Mouse (Mus musculus): Measurements from ENCODE around the gene Naa38.

The Naa38 gene

DNA sequence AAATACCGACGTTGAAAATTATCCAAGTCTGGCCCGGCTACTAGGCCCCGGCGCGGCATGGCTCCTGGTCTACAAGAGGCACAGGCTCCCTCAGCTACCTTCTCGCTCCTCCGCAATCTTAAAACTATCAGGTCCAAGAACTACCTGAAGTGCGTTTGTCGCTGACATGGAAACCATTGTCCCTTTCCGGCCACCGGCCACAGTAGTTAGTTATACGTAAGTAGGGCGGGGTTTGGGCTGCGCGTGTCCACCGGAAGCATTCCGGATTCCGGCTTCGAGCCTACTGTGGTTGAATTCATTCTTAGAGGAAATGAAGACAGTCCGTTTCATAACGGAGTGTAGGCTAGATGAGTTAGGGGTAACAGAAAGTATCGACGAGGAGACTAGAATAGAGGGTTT, at the start of gene Naa38, which contains the start of gene Cyb5d1:
Gene Naa38 (plus strand): TSS at position 253 of the 399 bp plus-strand sequence.
Gene Cyb5d1 (minus strand): TSS at position 397 of the 399 bp plus-strand sequence.
- DNase-seq: peak; percentile 94

DNA sequence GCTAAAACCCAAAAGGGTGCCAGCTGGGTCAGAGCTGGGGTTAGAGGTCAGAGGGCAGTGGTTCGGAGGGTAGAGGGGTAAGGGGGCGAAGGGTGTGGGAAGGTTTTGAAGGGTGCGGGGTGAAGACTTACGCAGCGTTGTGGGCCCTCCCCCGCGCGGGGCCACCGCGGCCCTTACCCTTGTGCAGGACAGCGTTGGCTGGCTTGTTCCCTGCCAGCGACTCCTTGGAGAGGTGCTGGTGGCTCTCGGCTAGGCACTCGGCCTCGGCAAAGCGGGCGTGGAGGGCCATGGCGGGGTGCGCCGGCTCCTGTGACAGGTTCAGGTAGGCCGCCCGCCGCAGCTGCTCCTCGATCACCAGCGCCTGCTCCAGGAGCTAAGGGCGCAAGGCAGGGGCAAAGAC, 48.8 kb upstream of the Naa38 start:
- DNase-seq: no peak

DNA sequence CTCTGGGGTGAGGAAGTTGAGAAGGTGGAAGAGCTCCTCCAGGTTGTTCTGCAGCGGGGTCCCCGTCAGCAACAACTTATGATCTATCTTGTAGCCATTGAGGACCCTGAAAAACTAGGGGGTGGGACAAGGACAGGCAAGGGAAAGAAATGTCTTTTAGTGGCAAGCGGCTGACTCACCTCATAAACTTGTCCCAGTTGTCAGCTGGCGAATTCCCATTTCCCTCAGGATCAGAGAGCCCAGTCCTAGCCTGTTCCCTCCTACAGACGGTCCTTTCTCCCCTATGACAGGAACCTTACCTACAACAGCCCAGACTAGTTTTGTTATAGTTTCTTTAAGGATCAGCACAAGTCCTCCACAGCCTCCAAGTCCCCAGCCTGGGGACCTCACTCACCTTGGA, 38.7 kb upstream of the Naa38 start:
- DNase-seq: no peak

DNA sequence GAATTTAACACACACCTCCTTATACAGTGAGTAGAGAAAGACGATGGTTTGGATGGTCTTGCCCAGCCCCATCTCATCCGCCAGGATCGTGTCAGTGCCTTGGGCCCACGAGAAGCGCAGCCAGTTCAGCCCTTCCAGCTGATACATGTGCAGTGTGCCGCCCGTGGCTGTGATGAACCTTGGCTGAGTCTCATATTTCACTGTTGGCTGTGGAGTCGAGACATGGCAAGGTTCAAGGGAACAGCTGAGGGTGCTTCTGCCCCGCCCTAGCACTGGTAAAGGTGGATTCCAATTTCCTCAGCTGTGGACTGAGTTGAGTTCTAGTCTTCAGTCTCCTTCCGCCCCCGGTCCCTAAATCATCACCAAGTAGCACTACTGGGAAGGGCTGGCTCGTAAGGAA, 37.6 kb upstream of the Naa38 start:
- no peak for DNase-seq

DNA sequence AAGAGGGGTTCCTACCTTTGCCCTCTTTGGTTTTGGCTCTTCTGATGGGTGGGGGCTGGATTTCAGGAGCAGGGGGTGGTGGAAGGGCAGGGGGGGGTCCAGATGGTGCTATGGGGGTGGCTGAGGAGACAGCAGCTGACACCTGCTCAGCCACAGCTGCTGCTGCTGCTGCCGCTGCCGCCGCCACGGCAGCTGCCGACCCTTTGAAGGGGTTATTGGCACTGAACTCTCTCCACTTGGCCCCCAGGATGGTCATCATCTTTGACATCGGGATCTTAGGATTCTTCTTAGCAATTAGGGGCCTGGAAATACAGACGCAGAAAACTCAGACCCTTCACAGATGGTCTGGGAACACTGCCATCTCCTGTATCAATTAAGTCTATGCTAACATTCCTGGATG, 33.3 kb upstream of the Naa38 start:
- DNase-seq: no peak

DNA sequence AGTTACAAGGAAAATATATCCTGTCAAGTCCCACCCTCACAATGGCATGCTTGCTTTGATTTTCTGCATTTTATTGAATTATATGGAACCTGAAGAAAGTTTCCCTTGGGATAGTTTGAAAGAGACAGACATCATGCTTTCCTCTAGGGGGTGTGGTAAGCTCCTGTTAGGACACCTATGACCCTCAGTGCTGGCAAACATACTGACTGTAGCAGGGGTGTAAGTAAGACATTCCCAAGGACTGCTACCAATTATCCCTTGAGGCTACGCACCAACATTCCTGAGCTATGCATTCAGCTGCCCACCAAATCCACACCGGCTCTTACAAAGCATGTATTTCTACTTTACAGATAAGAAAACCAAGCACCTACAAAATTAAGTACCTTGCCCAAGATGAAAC, 32.8 kb upstream of the Naa38 start:
- DNase-seq: no peak

DNA sequence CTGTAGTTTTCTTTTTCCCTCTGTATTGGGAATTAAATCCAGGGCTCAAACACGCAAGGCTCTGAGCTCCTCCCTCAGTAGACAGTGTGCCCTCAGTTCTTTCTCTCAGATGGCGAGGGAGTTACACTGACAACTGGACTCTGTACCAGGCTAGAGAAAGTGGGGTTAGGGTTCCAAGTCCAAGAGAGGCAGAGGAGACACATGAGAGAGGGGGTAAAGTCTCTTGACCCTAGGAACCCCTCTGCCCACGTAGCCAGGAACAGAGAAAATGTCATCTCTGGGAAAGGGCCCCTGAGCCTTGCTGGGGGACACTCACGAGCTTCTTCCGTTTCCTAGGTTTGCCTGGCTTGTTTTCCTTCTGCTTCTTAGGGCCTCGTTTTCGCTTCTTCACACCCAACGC, 30.9 kb upstream of the Naa38 start:
- peak; percentile 43 for DNase-seq

DNA sequence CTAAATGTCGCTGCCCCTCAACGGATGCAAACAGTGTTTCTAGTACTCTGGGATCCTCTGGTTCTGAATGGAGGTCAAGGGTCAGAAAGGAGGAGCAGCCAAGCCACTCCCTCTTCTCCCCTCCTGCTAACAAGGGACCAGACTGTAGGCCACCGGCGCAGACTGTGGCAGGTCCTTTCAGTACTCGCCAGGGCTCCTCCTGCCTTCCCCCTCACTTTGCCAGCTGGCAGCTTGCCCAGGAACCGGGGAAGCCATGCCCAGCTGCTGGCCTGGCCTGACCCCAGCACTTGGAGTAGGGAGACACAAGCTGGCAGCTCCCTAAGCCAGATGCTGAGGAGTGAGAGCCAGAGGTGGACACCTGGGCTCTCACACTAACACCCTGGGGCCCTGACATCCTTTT, 30.4 kb upstream of the Naa38 start:
- DNase-seq: peak; percentile 97

DNA sequence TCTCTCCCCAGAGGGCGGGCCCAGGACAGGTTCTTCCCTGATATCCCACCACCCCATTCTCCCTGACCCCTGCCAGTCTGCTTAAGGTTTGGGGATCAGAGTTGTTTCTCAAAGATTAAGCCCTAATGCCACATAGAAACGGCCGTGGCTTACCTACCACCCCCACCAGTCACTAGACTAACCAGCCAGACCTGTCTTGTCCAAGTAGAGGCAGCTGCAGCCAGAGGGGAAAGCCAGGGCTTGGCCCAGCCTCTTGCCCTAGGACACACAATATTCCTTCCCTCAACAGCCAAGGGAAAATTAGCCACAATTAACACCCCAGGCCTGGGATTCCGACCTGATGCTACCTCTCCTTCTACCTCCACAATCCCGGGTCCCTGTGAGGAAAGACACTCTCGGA, 29.6 kb upstream of the Naa38 start:
- no peak for DNase-seq

DNA sequence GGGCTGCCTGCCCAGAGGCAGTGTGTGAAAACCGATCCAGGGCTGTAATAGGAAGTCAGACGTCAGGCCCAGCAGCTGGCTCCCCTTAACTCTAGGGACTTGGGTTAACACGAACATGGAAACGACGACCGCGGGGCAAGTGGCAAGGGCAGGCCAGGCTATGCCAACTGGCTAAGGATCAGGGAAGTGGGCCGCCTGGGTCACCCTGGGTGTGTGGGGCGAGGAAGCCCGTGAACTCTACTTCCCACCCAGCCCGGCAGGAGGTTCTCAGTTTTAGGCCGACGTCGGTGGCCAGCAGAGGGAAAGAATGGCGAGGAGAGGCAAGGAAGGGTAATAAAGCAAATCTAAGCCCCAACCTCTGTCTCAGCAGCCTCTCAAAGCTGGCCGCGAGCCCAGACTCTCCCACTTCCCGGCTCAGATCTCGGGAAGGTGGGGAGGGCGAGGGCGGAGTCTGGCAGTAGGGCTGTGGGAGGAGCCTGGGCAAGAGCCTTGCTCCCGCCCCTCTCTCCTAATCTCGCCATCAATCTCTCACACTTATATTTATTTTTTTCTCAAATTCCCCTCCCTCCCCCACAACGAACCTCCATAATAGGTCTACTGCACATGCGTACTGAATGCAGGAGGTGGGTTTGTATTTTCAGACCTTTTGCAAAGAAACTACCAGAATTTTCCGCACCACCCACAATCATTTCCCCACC, 29.0 kb upstream of the Naa38 start:
- peak; percentile 100 for DNase-seq

DNA sequence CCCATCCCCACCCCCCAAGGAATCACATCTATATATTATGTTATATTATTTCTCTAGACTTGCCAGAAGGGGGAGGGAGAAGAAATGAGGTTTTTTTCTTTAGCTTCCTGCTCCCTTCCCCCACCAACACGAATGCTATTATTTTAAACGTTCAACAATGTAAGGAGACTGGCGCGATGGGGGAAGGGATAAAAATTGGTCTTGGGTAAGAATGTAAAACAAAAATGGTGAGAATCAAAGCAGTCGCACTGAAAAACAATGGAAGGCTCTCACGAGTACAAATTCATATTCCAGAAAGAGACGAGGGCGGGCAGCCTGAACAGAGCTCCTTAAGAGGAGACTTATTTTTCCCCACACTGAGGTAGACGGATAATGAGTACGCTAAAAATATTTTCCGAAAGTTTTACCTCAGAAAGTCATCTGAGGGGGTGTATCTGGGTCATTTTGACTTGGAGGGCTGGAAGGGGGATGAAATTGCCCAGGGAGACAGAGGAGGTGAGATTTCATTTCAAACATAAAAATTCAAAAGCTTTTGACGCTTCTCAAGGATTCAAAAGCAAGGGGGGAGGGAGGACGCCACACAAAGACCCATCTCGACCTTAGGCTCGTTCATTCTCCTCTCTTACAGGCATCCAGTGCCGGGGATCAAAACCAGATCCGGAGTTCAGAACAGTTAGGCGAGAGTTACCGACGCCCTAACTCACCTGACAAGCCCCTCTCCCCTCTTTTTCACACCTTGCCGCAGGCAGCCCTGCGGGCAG, 28.3 kb upstream of the Naa38 start:
- DNase-seq: peak; percentile 49

DNA sequence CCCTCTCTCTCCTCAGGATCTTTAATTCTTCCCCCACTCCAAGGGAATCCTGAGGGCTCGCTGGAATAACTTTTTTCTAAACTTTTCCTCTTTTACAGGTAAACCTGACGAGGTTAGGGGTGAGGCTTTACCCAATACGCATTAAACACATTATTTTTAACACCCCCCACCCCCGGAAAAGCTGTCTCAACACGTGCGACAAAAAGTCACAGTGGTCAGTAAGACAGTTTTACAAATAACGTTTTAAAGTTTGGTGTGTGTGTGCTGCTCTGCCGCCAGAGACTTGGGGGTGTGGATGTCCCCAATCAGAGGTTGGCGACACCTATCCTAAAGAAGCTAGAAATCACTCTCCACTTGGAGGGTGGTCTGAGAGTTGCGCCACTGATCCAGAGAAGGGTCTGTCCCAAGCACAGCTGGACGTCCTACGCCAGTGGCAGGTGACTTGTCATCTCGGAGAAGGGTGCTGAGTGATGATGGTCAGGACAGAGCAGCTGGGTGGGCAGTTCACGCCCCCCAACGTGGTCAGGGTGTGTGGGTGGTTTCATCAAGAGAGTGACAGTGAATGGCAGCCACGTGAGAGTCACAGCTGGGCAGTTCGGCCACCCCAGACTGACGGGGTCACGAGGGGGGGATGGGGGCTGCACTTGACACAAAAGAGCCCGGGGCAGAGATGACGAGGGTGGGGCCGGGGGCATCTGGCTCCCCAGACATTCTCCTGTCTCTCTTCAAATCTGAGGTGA, 27.5 kb upstream of the Naa38 start:
- no peak for DNase-seq

DNA sequence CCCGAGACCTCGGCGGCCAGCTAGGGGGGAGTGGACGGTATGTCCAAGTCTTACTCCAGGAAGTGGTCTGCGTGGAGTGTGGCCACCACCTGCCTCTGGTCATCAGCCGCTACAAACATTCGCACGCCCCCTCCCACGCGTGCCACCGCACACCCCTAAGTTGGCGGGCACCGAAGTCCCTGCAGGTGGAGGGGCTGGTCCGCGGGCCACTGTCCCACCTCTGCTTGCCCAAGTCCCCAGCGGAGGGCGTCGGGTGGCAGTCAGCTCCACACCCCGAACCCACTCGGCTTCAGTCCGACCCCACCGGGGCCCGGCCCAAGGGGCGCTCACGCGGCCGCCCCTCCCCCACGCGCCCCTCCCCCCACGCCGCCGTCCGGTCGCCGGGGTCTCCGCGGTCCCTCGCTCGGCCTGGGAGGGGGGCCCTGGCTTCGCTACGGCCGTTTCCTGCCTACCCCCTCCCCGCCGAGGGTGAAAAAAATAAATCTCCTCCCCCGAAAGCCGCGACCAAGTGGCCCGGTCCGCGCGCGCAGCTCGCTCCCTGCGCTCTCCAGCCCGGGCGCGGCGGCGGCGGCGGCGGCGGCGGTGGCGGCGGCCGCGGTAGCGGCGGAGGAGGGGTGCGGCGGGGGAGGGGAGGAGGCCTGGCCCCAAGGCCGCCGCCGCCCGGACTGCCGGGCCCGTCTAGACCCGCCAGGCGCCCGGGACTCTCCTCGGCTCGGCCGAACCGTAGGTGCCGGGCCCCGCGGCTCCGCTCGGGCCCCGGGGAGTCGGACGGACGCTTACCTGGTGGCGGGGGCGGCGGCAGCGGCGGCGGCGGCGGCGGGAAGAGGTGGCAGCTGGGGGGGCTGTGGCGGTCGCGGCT, 26.7 kb upstream of the Naa38 start:
- peak; percentile 80 for DNase-seq

DNA sequence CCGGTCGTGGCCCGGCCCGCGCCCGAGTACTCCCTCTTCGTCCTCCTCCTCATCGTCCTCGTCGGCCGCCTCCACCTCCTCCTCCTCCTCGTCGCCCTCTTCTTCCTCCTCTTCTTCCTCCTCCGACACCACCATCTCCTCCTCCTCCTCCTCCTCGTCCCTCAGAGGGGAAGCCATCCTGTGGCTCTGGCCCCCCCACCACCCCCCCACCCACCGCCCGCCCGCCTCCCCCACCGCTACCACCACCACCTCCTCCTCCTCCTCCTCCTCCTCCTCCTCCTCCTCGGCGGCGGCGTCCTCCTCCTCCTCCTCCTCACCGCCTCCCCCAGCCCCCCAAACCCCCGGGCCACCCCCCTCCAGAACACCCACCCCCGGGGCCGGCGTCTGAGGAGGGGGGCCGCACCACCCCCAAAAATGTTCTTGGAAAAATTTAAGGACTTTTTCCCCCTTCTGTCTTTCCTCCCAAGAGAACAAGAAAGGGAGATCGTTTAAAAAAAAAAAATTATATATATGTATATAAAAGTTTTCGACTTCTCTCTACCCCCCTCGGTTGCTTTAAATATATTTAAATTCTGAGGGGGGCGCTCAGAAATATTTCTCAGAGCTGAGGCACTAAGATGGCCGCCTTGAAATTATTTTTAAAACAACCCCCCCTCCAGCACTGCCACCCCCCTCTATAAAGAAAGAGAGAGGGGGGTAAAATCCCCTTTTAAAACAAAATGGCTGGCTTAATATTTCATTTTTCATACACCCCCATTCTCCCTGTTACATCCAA, 25.9 kb upstream of the Naa38 start, which contains the start of gene Chd3:
Gene Chd3 (minus strand): TSS at position 192 of the 775 bp plus-strand sequence.
- no peak for DNase-seq

DNA sequence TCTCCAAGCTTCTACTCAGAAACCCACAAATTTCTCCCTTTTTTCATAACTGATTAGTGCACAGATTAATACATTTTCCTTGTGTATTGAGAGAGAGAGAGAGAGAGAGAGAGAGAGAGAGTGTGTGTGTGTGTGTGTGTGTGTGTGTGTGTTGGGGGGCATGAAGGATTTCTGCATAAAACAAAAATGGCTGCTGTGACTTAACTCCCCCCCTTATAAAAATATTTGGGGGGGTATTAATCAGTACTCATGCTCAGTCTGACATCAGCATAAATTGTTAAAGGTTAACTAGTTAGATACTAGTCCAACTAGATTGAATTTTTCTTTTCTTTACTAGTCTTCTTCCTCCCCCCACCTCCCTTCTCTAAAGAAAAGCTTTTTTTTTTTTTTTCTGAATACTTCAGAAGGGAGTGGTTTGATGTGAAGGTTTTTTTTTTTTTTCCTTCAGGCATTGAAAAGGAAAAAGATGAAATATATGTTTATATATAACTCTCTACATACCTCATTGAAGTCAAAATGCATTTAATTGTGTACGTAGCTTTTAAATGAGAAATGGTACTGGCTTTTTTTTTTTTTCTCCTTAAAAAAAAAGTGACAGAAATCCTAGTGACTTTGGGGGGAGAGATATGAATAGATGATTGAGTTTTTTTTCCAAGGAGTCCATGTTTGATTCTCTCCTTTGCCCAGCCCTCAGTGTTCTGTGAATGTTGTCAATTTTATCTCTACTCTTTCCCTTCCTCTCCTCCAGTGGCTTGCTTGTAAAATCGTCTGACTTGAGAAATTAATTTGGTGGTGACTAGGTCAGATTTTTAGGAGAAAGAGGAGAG, 25.1 kb upstream of the Naa38 start:
- DNase-seq: no peak

DNA sequence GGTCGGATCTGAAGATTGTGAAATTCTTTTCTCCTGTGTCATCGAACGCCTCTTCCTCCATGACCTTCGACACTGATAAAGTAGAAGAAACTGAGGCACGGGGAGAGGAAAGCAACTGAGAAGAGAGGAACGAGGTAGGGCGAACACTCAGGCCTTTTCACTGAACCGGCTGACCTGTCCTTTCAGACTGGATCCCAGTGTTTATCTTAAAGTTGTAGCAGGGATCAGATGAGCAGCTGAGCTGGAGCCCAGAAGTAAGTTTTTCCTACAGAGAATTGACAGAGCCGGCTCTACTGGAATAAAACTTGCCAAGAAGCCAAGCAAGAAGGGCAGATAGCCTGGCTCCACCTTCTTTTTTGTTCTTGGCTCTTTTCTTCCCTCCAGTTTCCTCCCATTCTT, 24.5 kb upstream of the Naa38 start:
- DNase-seq: no peak

DNA sequence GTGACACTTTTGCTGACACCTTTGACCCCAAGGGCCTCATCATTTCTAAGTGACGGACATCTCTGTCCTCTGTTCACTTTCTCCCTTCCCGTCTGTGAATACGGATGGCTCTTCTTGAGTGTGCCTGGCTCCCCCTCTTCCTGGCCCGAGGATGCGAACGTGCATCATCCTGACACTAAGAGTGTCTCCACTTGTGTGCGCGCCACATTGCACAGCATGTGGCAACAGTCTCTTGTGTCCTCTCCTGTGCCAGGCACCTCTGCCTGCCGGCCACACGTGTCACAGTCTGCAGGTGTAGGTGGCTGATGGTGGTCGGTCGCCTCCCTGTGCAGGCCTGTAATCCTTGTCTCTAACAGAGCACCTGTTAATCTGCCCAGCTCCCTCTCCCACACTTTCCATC, 23.7 kb upstream of the Naa38 start:
- no peak for DNase-seq

DNA sequence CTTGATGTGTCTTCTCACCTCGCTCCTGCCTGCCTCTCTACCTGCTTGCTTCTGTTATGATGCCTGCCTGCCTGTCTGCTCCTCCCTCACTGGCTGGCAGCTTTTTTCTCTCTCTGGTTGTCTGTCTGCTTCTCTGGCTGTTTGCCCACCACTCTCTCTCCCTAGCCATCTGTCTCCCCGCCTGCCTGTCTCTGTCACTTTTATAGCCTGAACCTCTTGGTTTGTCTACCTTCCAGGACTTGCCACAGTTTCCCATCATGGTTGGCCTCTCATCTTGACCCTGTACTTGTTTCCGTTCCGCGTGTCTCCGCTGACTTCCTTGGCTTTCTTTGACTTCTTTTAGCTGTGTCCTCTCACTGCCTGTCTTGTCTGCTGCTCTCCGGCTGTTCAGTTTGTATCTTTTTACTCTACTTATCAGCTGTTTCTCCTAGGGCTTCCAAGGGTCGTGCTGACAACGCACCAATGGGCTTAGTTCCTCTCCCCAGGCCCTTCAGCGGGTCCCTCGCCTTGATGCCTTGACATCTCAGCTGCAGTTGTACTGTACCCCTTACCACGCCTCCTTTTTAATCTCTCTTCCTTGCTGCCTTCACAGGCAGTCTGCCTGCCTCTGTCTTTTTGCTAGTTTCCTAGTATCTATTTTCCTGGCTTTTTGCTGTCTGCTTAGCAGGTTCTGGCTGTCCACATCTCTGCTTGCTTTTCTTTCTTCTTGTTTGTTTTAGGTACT, 23.1 kb upstream of the Naa38 start:
- peak; percentile 61 for DNase-seq

DNA sequence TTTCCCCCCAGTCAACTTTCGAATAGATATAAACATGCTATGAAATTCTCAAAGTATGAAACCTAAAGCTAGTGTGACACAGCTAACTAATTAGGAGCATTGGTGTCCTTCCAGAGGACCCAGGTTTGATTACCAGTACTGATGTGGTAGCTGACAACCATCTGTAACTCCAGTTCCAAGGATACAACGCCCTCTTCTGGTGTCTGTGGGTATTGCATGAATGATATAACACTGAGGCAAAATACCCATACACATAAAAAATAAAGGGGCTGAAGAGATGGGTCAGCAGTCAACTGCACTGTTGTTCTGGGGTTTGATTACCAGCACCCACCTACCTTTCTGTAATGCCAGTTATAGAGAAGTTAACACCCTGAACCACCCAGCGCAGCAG, 22.5 kb upstream of the Naa38 start:
- DNase-seq: peak; percentile 42

All from kidney, postnatal 10 days (tissue).